Mouse (Mus musculus): Measurements from ENCODE around the gene Prr5l.

DNA sequence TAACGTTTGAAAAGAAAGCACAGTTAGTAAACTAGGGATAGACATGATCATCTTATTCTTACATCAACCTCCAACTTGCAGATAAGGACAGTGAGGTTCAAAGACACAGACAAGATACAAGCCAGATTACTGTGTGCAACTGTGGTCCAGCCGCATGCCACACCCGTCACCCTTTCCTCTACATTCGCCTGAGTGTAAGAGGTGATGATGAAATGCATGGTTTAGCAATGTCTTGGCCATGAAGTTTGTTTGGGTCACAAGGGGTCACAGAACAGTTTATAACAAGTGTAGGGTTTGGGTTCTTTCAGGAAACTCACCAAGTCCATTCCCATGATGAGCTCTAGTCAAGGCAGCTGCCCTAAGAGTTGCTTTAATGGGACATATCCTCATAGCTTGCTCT lies 14.1 kb downstream of the Prr5l start:
- TF ChIP-seq CTCF (IDR thresholded peaks at IDR 0.05; ENCODE audit: borderline replicate concordance, insufficient read depth, low read length) (no peak), POLR2A (IDR thresholded peaks at IDR 0.05; ENCODE audit: low read depth, low read length) (no peak)

All from embryonic fibroblast, embryonic 13.5 days (primary cell).